Mouse (Mus musculus): ENCODE results near the gene Ppp1r17. TPM values are rescaled to one million over a fixed set of nuclear protein-coding genes. Genes with fewer than 3 reads are reported as not detected.

Ppp1r17 gene
- not detected for total RNA-seq (2023)

GRCm38 (mm10) chr6:56017291-56017994 is at the start of gene Ppp1r17:
Gene Ppp1r17 (plus strand): TSS chr6:56017497.

Other genes starting within 250 kb of the Ppp1r17 start
- gene Itprid1, start 180.6 kb upstream of the Ppp1r17 start, total RNA-seq (2023): not detected

Data from monocyte, adult 59 days (primary cell).